Mouse (Mus musculus) left cerebral cortex, postnatal 25 days (tissue): ENCODE measurements around the gene Tef. TPM values are rescaled to one million over a fixed set of nuclear protein-coding genes. Genes with fewer than 3 reads are reported as not detected.
A peak's percentile ranks its signal among the peaks of the same experiment; 100 is the strongest.

ENCODE experiments used
- DNase-seq, 2 experiments: peaks; one replicate each; pipeline ENCODE4 v3.0.0; 2022; ENCODE audit warnings: low spot score in 2 of 2, mixed read lengths in 1 of 2
- intact Hi-C: fragments of 180-260 bp; cut with DNase I; formaldehyde crosslinking; loops from one replicate; pipeline ENCODE4 v1.15.1; 2025
- total RNA-seq, 2 experiments: library from RNA; stranded (reverse); gene quantifications; 2 replicates each; pipeline ENCODE4 v1.2.3; 2021

The Tef gene
- total RNA-seq, 2 experiments from 2014 or later: 220 to 246 TPM

DNA sequence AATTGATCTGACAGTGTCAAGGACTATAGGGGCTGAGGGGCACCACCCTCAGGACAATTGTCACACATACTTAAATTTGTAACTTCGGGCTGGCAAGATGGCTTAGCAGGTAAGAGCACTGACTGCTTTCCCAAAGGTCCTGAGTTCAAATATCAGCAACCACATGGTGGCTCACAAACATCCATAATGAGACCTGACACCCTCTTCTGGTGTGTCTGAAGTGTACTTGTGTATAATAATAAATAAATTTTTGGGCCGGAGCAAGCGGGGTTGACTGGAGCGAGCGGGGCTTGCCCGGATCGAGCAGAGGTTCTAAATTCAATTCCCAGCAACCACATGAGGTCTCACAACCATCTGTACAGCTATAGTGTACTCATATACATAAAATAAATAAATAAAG, 38.1 kb downstream of the Tef start:
- DNase-seq: no peak
- intact Hi-C loops: no loop called here

DNA sequence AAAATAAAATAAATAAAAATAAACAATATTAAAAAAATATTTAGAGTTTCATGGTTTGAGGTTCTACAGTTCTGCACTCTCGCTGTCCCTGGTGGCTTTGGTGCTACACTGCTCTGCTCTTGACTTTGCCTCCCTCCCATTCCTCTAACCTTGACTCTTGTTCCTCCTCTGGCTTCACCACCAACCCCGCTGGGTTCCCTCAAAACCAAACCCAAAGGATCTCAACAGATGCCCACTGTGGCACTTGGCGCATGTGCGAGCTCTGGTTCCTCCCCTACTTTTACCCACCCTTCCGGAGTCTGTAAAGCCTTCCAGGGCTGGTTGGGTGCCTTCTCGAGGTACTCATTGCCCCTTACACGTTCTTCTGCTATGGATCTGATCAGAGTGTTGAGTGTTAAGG, 40.1 kb downstream of the Tef start:
- no peak for DNase-seq
- intact Hi-C loops: no loop called here

DNA sequence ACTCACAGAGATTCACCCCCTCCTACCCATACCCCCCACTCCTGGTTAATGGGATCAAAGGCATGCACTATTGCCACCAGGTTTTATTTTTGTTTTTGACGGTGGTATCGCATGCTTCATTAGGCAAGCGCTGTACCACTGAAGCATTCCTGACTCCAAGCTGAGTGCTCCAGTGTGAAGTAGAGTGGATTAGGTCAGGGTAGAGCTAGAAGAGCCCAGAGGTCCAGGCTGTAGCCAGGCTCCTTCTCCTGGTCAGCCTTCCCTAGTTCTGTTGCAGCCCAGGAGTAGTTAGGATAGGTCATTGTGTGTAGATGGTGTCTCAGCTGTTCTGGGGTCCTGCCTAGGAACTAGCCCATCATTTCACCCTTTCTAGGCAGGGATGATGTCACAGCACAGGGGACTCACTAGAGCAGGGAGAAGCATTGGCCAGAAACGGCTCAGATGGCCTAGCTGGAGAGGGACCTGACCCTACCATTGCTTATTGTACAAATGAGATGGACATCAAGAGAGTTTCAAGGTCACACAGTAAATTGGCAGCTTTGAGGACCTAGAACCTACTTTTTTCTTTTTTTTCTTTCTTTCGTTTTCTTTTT, 42.9 kb downstream of the Tef start:
- no peak for DNase-seq

DNA sequence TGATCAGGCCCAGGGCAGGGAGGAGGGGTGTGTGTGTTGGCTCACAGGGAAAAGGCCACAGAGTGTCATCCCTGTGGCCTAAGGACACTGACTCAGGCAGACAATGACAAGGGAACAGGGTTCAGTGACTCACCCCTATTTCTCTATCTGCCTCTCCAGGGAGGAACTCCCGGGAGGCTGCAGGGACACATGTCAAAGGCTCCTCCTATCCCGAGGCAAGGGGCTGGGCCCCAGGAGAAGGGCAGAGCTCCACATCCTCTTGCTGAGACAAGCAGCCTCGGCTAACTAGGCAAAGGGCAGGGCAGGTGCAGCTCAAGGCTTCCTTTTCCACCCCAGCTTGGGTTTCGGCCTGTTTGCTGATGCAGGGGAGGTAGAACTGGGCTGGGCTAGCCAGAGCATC, 43.5 kb downstream of the Tef start:
- intact Hi-C loops: no loop called here
- no peak for DNase-seq

More for the DNA sequence above, 42.9 kb downstream of the Tef start:
- intact Hi-C loops: no loop called here

DNA sequence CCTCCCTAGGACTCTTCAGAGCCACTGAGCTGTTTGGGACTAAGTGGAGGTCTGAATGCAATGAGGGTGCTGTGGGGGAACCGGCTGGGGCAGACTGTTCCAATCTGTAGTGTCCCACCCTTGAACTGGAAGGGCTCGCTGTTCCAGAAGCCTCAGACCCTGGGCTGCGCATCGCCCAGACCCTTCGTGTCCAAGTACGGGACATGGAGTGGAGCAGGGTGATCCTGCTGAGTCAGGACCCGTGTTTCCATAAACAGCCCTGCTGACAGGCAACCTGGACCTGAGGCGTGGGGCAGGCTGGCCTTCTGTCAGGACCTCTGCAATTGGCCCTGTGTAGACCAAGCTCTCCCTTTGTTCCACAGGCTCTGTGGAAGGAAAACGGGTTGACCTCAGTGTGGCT, 44.5 kb downstream of the Tef start:
- DNase-seq: no peak
- intact Hi-C loops: no loop called here

DNA sequence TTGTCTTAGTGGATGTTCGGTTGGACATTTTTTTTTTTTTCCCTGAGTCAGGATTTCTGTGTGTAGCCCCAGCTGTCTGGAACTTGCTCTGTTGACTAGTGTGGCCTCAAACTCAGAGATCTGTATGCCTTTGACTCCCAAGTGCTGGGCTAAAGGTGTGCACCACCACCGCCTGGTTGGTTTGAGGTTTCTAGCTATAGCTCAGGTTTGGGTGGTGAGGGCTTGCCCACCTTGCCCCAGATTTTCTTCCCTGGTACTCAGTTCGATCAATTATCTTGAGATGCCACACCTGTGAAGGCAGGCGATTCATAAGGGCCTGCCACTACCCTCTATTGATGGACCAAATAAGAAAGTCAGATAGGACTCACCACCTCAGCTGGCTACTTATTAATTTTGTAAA, 44.9 kb downstream of the Tef start:
- DNase-seq: no peak
- intact Hi-C loops: no loop called here

DNA sequence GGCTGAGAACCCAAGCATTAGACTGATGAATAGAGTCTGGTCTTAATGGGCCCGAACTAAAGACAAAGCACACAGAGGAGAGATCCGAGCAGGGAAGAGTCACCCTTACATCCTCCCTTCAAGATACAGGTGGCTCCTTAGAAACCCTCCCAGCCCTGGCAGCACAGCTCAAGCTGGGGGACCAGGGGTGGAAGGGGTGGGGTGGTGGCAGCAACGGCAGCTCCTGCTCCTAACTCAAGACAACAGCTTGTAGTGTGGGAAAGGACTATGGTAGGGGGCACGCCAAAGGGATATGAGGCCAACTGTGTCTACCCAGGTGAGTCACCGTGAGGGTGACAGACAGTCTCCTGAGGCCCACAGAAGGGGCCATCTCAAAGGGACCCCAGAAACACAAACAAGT, 45.6 kb downstream of the Tef start:
- DNase-seq: no peak
- intact Hi-C loops: no loop called here

DNA sequence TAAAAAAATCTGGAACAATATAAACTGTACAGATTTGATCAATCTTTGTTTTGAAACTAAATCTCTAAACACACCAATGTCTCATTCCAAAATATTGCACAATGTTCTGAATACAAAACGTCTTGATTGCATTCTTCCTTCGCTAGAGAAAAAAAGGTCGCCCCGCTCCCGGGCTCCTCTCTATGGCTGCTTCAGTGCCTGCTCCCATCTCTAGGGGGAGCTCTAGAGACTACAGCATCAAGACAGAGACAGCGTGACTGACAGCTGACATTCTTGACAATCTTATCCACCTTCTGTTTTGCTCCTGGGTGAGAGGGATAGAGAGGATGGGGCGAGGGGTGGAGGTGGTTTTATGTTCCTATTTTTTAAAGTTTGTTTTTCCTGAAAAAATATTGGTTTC, 46.1 kb downstream of the Tef start:
- intact Hi-C loops: no loop called here
- DNase-seq: no peak

DNA sequence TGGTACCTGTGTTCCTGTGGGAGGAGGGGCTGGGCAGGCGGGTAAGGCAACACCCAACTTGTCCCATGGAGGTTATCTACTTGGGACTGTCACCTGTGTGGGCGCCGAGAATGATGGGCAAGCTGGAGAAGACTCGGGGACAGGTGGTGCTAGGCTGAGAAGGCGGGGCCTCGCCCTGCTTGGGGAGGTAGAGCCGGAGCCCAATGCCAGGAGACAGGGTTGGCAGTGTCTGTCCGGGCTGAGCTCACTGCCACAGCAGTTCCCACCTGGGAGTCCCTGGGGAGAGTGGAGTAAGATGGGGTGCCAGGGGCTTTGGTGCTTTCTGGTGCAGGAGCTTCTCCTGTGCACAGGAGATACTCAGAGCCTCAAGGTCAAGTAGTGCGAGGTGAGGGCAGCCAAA, 46.9 kb downstream of the Tef start:
- intact Hi-C loops: no loop called here
- DNase-seq: no peak

DNA sequence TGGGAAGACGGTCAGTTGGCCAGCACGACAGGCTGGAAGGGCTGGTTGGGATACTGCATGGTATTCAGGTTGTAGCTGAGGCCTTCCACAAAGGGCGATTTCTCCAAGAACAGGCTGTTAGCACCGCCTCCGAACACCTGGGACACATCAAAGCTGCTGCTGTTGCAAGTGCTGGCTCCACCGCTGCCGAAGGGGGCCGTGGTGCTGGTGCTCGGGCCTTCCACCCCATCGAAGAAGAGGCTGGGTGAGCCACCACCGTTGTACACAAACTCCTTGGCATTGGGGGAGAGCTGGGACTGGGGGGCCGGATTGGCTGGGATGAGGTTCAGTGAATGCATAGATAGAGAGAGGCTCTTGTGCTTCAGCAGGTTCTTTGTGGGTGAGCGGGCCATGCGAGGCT, 48.5 kb downstream of the Tef start:
- intact Hi-C loops: no loop called here
- DNase-seq: no peak

DNA sequence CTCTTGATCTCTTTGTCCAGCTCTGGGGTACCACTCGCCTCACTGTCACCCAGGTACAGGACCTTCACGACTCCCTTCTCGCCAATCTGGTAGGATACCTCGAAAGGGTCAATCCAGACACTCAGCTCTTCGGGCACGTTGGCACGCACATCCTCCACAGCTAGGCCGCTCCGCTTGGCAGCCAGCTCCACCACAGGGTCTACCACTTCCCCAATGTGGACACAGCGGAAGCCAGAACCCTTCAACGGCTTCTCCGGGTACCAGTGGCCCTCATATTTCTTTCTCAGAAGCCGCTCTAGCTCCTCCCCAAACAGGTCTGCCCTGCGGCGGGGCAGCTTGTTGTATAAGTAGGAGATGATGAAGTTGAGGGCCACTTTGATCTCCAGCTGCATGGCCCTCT, 49.2 kb downstream of the Tef start:
- DNase-seq: no peak
- intact Hi-C loops: no loop called here

DNA sequence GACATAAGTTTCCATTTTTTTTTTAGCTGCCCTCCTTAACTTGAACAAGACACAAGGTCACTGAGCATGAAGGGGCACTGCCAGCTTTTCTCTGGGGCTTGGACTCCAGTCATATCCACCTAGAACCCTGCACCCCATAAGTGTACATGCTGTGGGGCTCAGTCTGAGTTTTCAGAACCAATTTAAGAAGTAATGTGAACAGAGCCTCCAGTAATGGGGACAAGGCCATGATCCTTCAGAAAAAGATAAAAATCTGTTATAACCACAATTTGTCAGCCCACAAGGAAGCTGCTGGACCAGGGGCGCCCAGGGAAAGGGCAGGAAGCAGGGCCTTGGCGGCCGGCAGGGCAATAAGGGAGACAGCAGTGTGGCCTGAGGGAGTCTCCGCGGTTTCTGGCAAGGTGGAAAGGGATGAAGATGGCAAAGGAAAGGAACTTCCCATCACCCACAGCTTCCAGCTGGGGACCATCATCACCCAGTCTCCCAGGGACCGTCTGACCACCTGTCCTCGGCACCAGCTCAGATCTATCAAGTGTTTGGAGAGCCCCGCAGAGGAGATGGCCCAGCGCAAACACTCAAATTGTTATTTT, 50.3 kb downstream of the Tef start:
- intact Hi-C loops: no loop called here
- DNase-seq: no peak

DNA sequence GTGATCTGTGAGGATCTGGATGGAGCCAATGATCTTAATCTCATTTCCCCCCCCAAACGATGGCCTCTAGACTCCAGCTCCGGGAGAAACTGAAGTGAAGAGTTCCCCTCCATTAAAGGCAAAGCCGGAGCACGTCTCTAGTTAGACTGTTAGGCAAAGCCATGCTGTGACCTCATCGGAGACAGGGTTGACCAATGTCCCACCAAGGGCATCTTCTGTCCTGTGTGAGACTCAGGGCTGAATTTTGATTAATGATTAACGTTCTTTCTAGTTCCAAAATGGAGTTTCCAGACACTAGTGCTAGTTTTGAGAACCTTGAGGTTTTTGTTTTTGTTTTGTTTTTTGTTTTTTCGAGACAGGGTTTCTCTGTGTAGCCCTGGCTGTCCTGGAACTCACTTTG, 50.9 kb downstream of the Tef start:
- intact Hi-C loops: no loop called here

DNA sequence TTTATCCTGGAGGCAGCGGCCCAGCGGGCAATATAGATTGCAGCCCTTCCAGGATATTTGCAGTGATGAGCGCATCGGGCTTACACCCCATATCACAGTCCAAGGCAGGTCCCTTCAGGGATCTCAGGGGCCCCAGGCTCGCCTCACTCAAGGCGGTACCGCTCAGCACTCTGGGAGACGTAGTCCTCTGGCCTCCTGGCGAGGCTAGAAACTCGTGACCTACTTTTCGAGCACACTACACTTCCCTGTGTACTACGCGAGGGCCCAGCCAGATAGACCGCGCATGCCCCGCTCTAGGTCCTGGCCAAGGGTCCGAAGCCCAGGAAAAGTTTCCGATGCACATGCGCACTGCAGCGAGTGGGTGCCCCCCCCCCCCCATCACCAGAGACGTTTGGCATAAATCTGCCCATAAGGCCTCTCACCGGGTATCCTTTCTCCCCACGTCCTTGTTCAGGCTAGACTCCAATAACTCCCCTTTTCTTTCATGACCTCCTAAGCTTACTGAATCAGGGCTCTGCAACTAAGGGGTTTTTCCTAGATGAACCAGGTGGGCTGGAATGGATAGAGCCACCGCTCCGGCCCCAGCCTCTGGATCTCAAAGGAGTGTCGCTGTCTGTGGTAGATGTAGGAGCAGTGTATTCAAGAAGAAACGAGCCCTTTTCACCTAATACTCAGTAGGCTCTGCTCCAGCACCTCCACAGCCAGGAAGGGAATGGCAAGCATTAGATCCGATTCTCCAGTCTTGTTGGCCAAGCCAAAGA, 54.0 kb downstream of the Tef start:
- intact Hi-C loops: loop anchor here (2.0 kb wide), 1 partner anchor 45 kb away; no protein-coding TSS in a partner anchor
- peak; percentile 87 to 95 for DNase-seq

More for the DNA sequence above, 50.9 kb downstream of the Tef start:
- DNase-seq: no peak

DNA sequence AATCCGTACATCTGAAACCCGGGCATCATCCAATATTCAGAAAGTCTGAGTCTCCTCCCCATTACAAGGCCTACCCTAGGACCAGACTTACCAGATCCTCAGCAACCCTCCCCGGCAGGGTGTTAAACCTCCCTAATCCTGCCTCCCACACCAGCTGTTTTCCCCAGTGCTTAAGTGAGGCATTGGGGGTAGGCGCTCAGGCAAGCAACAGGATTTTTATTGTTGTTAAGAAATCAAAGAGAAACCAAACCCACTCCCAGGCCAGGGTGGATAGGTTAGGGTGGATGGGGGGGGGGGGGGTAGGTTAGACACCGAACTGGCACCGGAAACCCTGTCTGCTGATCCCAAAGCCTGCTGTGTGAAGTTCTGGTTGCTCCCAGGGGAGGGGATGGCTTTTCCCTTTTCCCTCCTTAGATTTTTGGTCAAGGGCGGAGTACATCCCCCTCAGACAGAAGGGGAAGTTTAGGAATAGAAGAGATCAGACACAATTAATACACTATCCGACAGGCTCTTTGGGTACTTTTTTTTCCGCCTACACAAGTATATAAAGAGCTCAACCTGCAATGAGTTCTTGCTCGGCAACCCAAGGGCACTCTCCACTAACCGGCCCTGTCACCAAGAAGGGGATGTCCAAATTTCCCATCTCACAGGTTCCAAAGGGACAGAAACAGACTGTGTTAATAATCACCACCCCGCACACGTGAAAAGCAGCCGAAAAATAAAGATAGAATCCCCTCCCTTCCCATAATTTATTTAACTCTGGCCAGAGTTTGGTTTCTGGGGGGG, 54.9 kb downstream of the Tef start:
- peak in 1 of 2 experiments; percentile 49 for DNase-seq
- intact Hi-C loops: loop anchor here (2.0 kb wide), 1 partner anchor 46 kb away; no protein-coding TSS in a partner anchor

DNA sequence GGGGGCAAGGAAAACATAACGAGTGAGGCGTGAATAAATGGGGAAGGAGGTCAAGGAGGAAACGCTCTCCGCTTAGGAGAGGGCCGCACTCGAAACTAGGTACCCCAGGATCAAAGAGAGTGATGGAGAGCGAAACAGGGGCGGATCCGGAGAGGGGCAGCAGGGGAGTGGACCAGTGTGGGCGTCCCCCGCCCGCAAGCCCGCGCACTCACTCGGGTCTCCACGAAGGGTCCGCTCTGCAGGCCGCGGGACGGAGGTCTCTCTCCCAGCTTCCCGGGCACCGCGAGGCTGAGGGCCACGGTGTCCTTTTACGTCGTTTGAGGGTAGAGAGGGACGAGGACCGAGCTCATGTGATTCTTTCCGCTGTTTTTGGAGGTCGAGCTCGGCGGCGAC, 55.5 kb downstream of the Tef start:
- no peak for DNase-seq
- intact Hi-C loops: loop anchor here (2.0 kb wide), 1 partner anchor 47 kb away; no protein-coding TSS in a partner anchor

DNA sequence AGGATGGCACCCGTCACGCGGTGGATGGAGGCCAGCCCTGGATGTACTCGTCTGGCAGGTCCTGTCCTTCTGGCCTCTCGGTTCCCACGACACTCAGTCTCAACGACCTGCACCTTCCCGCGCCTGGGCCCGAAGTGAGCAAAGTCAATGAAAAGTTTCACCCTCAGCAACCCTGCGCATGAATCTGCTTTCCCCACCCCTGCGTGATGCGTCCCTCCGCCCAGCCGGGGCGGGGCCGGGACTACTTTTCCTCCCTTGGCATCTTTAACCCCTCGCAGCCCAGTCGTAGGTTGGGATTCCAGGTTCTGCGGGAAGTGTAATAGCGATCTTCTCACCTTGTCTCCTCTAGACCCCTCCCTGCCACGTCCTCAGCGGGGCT, 55.9 kb downstream of the Tef start:
- DNase-seq: peak; percentile 92 to 94
- intact Hi-C loops: no loop called here

DNA sequence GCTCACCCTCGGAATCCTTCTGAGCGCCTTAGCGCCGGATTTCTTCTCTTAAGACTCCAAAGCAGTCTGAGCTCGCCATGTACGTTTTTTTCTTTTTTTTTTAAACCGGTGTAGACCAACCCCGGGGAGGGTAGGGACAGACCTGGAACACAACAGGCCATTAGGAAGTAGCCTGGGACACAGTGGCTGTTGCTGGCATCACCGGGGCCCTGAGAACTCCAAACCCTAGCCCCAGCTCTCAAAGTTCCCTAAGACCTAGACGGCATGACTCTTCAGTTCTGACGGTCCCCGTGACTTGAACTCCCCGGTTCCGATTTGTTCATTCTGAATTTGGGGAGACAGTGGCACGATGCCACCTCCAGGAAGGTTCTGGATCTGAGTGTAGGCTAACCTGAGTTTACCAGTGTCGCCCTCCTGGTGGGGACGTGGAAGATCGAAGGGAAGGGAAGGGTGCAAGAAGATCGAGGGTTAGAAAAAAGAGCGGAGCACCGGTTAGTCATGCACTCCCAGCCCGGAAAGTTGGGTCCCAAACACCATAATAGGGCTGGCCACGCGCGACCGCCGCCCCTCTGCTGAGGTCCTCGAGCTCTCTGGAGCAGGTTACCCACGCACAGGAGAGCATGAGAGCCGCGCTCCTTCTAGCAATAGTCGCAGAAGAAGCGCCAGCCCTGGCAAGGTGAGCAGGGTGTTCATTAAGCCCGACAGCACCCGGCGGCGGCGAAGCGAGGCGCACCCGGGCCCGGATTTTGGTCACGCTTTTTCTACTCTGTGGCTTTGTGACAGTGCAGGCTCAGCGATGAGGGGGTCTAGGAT, 56.5 kb downstream of the Tef start, which contains the start of gene Tob2:
Tob2 (minus strand) TSS at position 280 of the 813 bp plus-strand sequence.
- intact Hi-C loops: loop anchor here (1.0 kb wide), 1 partner anchor 22 kb away; no protein-coding TSS in a partner anchor
- DNase-seq: peak; percentile 70 to 85
